Mouse (Mus musculus) layer of hippocampus, adult 2 months (tissue): ENCODE measurements around the gene Sh3bgrl2. TPM values are rescaled to one million over a fixed set of nuclear protein-coding genes. Genes with fewer than 3 reads are reported as not detected.

ENCODE experiments used
- DNase-seq, 2 experiments: peaks; one replicate each; pipeline ENCODE4 v3.0.0; 2022; ENCODE audit warnings: low spot score in 2 of 2
- H3K27ac ChIP-seq: fragments of 200-600 bp; 2 replicates; pipeline ENCODE4 v1.8.1; 2022
- H3K4me3 ChIP-seq: fragments of 200-600 bp; 2 replicates; pipeline ENCODE4 v1.8.1; 2022; ENCODE audit warnings: mild to moderate bottlenecking
- CTCF ChIP-seq: fragments of 200-600 bp; conservative IDR thresholded peaks from 2 replicates; pipeline ENCODE4 v1.8.1; 2022; ENCODE audit warnings: antibody characterized with exemption, mild to moderate bottlenecking, moderate library complexity
- total RNA-seq, 2 experiments: library from RNA; stranded (reverse); gene quantifications; 2 replicates each; pipeline ENCODE4 v1.2.3; 2021

Sh3bgrl2 gene
- total RNA-seq, 2 experiments from 2014 or later, result 26.1 to 28.7 TPM

DNA sequence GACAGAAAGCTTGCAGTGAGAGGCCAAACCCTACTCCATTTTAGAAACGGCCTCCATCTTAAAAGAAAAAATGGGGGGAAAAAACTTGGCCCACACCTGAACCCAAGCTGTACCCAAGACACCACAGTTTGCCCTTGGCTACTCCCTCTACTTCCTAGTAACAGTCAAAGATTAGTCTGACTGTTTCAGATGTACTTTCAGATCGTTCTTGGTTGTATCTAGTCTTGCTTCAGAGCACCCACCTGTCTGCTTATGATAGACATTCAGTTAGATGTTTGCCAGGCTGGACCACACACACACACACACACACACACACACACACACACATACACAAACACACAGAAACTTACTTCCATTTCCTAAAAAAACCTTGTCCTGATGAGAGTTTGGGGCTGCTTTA, 111.0 kb downstream of the Sh3bgrl2 start:
- Histone ChIP-seq H3K27ac (no peak overlapping the region), H3K4me3 (no peak overlapping the region)
- TF ChIP-seq CTCF, result no peak
- no peak for DNase-seq

- TF ChIP-seq CTCF, result no peak
- no peak for DNase-seq
- Histone ChIP-seq H3K27ac (peak overlapping the region; percentile 9; the same call in 1 of the 2 replicates), H3K4me3 (no peak overlapping the region)
Observed at GRCm38 (mm10) chr9:83661811-83662210, 113.7 kb downstream of the Sh3bgrl2 start.

DNA sequence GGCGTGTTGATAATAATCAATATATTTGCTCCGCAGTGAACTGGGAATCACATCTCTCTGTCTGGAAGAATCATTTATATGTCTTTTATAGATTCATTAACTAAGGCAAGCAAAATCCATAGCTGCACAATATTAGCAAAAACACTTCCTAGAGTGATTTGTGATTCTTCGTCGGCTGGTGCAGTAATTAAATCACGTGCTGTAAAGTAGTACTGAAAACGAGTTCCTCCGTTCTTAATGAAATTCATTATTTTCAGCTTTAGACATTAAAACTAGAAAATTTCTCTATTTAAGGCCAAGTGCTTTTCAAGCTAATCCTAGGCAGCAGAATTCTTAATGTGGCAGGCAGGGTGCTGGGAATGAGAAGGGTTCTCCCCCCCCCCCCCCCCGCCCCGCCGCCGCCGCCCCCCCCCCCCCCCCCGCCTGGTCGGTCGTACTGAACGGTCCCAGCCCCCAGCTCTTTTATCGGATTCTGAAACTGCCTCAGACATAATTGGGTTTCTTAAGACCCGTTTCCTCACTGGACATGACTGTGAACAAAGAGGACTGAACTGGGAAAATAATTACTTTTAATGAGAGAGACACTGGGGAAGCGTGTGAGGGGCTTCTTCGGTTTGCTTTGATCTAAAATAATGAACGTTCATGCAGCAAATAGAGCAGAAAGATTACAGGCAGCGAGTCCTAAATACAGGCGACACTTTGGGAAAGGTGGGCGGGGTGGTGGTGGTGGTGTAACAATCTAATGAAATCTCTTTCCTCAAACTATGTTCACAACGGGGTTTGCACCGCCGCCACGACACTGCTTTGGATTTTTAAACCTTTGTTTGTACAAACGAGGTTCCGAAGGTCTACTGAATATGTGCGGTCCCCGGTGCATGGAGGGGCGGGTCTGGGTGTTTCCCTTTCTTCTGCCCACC, 116.1 kb downstream of the Sh3bgrl2 start:
- Histone ChIP-seq H3K4me3 (peak overlapping the region; percentile 40), H3K27ac (peak overlapping the region; percentile 62)
- DNase-seq, result no peak
- no peak for TF ChIP-seq CTCF

DNA sequence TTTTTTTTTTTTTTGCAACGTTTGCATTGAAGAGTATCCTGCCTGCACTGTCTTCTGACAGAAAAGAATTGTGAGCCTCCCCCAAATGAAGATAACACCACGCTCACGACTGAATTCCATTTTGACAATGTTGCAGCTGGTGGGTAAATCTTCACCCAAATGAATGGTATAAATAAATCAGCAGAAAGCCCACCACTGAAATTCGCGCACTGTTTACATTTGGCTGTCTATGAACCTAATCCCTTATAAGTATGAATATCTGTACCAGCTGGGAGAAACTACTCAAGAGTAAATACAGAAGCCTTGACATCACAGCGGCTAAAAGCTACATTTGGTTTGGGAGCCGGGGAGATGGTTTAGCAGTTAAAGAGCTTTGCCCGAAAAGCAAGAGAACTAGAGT, 116.8 kb downstream of the Sh3bgrl2 start:
- DNase-seq, result no peak
- H3K27ac ChIP-seq, result peak overlapping the region; percentile 59; the same call in 1 of the 2 replicates
- no peak for TF ChIP-seq CTCF
- H3K4me3 ChIP-seq, result peak overlapping the region; percentile 40; the same call in 1 of the 2 replicates

GRCm38 (mm10) chr9:83667031-83667430, 118.9 kb downstream of the Sh3bgrl2 start:
- Histone ChIP-seq H3K4me3 (no peak overlapping the region), H3K27ac (no peak overlapping the region)
- no peak for TF ChIP-seq CTCF
- no peak for DNase-seq

DNA sequence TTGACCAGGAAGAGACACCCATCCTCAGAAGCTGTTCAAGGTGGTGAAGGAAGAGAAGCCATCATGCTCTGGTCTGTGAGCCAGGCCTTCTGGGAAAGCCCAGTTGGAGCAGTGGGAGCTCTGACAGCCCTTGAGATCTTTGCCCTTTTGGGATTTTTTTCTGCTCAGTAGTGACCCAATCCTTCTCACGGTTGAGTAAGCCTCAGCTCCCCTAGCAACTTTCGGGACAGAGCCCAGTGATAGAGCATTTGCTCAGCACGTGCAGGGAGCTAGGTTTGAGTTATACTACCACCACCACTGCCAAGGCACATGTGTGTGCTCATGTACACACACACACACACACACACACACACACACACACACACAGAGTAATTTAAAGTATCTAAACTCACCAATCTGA, 131.5 kb downstream of the Sh3bgrl2 start:
- no peak for DNase-seq
- no peak for TF ChIP-seq CTCF
- Histone ChIP-seq H3K4me3 (no peak overlapping the region), H3K27ac (no peak overlapping the region)

GRCm38 (mm10) chr9:83681661-83682655, 133.8 kb downstream of the Sh3bgrl2 start:
- no peak overlapping the region for H3K4me3 ChIP-seq
- TF ChIP-seq CTCF, result no peak
- H3K27ac ChIP-seq, result no peak overlapping the region

DNA sequence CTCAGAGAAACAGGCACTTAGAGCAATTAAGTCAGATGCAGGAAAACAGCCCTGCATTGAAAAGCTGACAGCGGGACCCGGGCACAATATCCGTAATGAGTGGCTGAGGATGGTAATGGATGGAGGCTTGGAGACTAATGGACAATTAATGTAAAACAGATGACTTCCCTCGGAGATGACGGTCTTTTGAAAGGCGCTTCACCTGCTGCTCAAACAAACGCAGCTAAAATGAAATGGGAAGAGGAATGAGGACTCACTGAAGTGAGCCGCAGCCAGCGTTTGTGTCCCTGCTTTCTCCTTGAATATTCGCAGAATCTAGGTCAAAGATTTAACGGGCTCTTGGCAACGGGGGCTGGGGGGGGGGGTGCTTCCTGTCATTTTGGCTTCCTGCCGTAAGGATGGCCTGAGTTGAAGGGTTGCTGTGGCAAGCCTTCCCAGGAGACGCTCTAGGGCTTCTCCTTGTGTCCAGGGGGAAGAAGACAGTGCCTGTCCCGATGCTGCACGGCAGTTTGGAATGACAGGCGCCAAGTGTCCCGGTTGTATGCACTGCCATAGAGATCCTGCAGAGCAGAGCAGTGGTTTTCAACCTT, 138.5 kb downstream of the Sh3bgrl2 start:
- Histone ChIP-seq H3K4me3 (peak overlapping the region; percentile 53), H3K27ac (peak overlapping the region; percentile 79)
- DNase-seq, result peak; percentile 23 to 44
- no peak for TF ChIP-seq CTCF

More at GRCm38 (mm10) chr9:83681661-83682655, 133.8 kb downstream of the Sh3bgrl2 start:
- no peak for DNase-seq

GRCm38 (mm10) chr9:83687904-83688303, 139.8 kb downstream of the Sh3bgrl2 start:
- DNase-seq, result no peak
- Histone ChIP-seq H3K4me3 (no peak overlapping the region), H3K27ac (peak overlapping the region; percentile 79)
- TF ChIP-seq CTCF, result no peak

Other genes with a start within 250 kb of the Sh3bgrl2 start
- gene Lca5, start 107.2 kb upstream of the Sh3bgrl2 start, total RNA-seq, result 10 to 100 TPM; 16.8 to 20.6 TPM